Mouse (Mus musculus) testis, adult 2 months (tissue): Measurements from ENCODE around the gene Acbd7. TPM values are rescaled to one million over a fixed set of nuclear protein-coding genes. Genes with fewer than 3 reads are reported as not detected.

Source experiments
- H3K27ac ChIP-seq: fragments of 200-500 bp; 2 replicates; pipeline ENCODE4 v1.5.1; 2012; ENCODE audit warnings: low read depth, low read length; ENCODE audit not compliant: control insufficient read depth, insufficient read depth
- H3K27me3 ChIP-seq: fragments of 200-500 bp; 2 replicates; pipeline ENCODE4 v1.6.1; 2012; ENCODE audit warnings: mild to moderate bottlenecking, low read length, moderate library complexity; ENCODE audit not compliant: control insufficient read depth, insufficient read depth
- H3K36me3 ChIP-seq: fragments of 200-500 bp; 2 replicates; pipeline ENCODE4 v1.6.1; 2012; ENCODE audit warnings: mild to moderate bottlenecking, low read length; ENCODE audit not compliant: control insufficient read depth, insufficient read depth
- H3K4me1 ChIP-seq: fragments of 200-500 bp; 2 replicates; pipeline ENCODE4 v1.6.1; 2012; ENCODE audit warnings: low read length; ENCODE audit not compliant: control insufficient read depth, insufficient read depth
- H3K4me3 ChIP-seq: fragments of 200-500 bp; 2 replicates; pipeline ENCODE4 v1.5.1; 2012; ENCODE audit warnings: low read depth, mild to moderate bottlenecking, low read length, moderate library complexity, mixed read lengths; ENCODE audit not compliant: control insufficient read depth
- CTCF ChIP-seq: fragments of 200-500 bp; IDR thresholded peaks from 2 replicates; pipeline ENCODE4 v1.5.1; 2012; ENCODE audit warnings: low read depth, mild to moderate bottlenecking, inconsistent platforms, low read length, moderate library complexity; ENCODE audit not compliant: control insufficient read depth, insufficient read depth, insufficient replicate concordance
- POLR2A ChIP-seq: fragments of 200-500 bp; IDR thresholded peaks from 2 replicates; pipeline ENCODE4 v1.6.1; 2012; ENCODE audit warnings: low read depth, mild to moderate bottlenecking, inconsistent platforms, low read length, moderate library complexity; ENCODE audit not compliant: control insufficient read depth
- polyA plus RNA-seq: library from polyadenylated mRNA; depleted of rRNA; stranded (reverse); fragments of >200 nt; gene quantifications from 2 replicates; pipeline ENCODE4 v1.2.3, GENCODE M21; 2012; rRNA removed

Acbd7 gene
- 0.33 and 20.7 TPM in 2 replicates for polyA plus RNA-seq

GRCm38 (mm10) chr2:3335611-3336301, at the start of gene Acbd7:
TSS of gene Acbd7 (plus strand) at chr2:3336168.
- H3K4me3 ChIP-seq = peak within 1 kb of the TSS; percentile 41
- no peak within 1 kb of the TSS for H3K27ac ChIP-seq
- H3K27me3 ChIP-seq = no peaks in the 10 kb centered on the region
- no peaks in the 10 kb centered on the region for H3K36me3 ChIP-seq
- no peaks in the 10 kb centered on the region; the same call in none of the 2 replicates for H3K4me1 ChIP-seq
- no peak for TF ChIP-seq POLR2A
- no peak for TF ChIP-seq CTCF

- no peak overlapping the region for H3K4me3 ChIP-seq
- no peaks in the 10 kb centered on the region for H3K36me3 ChIP-seq
- no peak for TF ChIP-seq POLR2A
- TF ChIP-seq CTCF = no peak
- H3K27ac ChIP-seq = no peak overlapping the region
- peaks cover 9% of the 10 kb centered on the region for H3K4me1 ChIP-seq
- no peaks in the 10 kb centered on the region for H3K27me3 ChIP-seq
Measured at GRCm38 (mm10) chr2:3286243-3286642, 49.7 kb upstream of the Acbd7 start.

- H3K36me3 ChIP-seq = no peaks in the 10 kb centered on the region
- H3K27me3 ChIP-seq = no peaks in the 10 kb centered on the region
- H3K4me1 ChIP-seq = no peaks in the 10 kb centered on the region; the same call in none of the 2 replicates
- H3K4me3 ChIP-seq = no peak overlapping the region
- H3K27ac ChIP-seq = no peak overlapping the region
- TF ChIP-seq POLR2A = no peak
- TF ChIP-seq CTCF = no peak
Measured at GRCm38 (mm10) chr2:3289581-3289980, 46.4 kb upstream of the Acbd7 start.

- TF ChIP-seq POLR2A (no peak), CTCF (no peak)
- Histone ChIP-seq H3K27me3 (no peaks in the 10 kb centered on the region), H3K4me3 (no peak overlapping the region), H3K4me1 (no peaks in the 10 kb centered on the region), H3K36me3 (no peaks in the 10 kb centered on the region), H3K27ac (no peak overlapping the region)
Measured at GRCm38 (mm10) chr2:3292170-3292569, 43.8 kb upstream of the Acbd7 start.

- Histone ChIP-seq H3K27ac (no peak overlapping the region), H3K4me1 (no peaks in the 10 kb centered on the region), H3K27me3 (no peaks in the 10 kb centered on the region), H3K36me3 (no peaks in the 10 kb centered on the region), H3K4me3 (no peak overlapping the region)
- TF ChIP-seq POLR2A (no peak), CTCF (no peak)
Measured at GRCm38 (mm10) chr2:3295826-3296225, 40.1 kb upstream of the Acbd7 start.

- Histone ChIP-seq H3K4me3 (no peak overlapping the region), H3K27ac (no peak overlapping the region), H3K36me3 (no peaks in the 10 kb centered on the region), H3K27me3 (no peaks in the 10 kb centered on the region), H3K4me1 (no peaks in the 10 kb centered on the region)
- TF ChIP-seq POLR2A = no peak
- TF ChIP-seq CTCF = no peak
Measured at GRCm38 (mm10) chr2:3305426-3306025, 30.4 kb upstream of the Acbd7 start.

- no peaks in the 10 kb centered on the region for H3K36me3 ChIP-seq
Measured at GRCm38 (mm10) chr2:3323132-3323531, 12.8 kb upstream of the Acbd7 start.

More at GRCm38 (mm10) chr2:3323132-3323531, 12.8 kb upstream of the Acbd7 start:
- Histone ChIP-seq H3K4me1 (0 out of 2 replicates have a peak, but pooled peaks cover 2% of the 10 kb centered on the region), H3K27ac (no peak overlapping the region), H3K4me3 (no peak overlapping the region), H3K27me3 (no peaks in the 10 kb centered on the region)
- TF ChIP-seq CTCF (no peak), POLR2A (no peak)
